Comparison of ENCODE assay signal across 11 mouse cellular contexts in genomic region chr6:23122934-23123333, GRCm38 (mm10). TPM values are rescaled to one million over a fixed set of nuclear protein-coding genes. Genes with fewer than 3 reads are reported as not detected.
A peak's percentile ranks its signal among the peaks of the same experiment; 100 is the strongest.
DNase-seq lines count a peak whose midpoint lies in the region; ATAC-seq lines count a peak whose summit lies in the region.
"Had no signal": no experiment of that assay in that cellular context is flagged by ENCODE, and none has a peak within 500 bp of the region (broad histone marks: within the 10 kb centered on the region; RNA-seq: fewer than 3 reads in every experiment).

No protein-coding gene starts in this region.

- no peaks in the 10 kb centered on the region for H3K36me3 ChIP-seq in hindbrain, embryonic 10.5 days
- no peaks in the 10 kb centered on the region for H3K36me3 ChIP-seq in hindbrain, embryonic 14.5 days (replicated peaks; ENCODE audit: control insufficient read depth, insufficient read depth)
- no peaks in the 10 kb centered on the region for H3K36me3 ChIP-seq in forebrain, embryonic 13.5 days (ENCODE audit: poor library complexity, severe bottlenecking)

- no peaks in the 10 kb centered on the region for H3K9me3 ChIP-seq in hindbrain, embryonic 10.5 days
- no peaks in the 10 kb centered on the region for H3K9me3 ChIP-seq in hindbrain, embryonic 14.5 days (ENCODE audit: control insufficient read depth, low read length)
- H3K9me3 ChIP-seq in forebrain, embryonic 13.5 days (replicated peaks): no peaks in the 10 kb centered on the region

- no peak for ATAC-seq in hindbrain, embryonic 14.5 days (ENCODE audit: low FRiP score)
- ATAC-seq in forebrain, embryonic 13.5 days: no peak
- ATAC-seq: midbrain, embryonic 16.5 days had no signal

- no peaks in the 10 kb centered on the region for H3K27me3 ChIP-seq in hindbrain, embryonic 10.5 days (ENCODE audit: insufficient read depth, poor library complexity, severe bottlenecking)
- no peaks in the 10 kb centered on the region for H3K27me3 ChIP-seq in hindbrain, embryonic 14.5 days (ENCODE audit: control insufficient read depth, insufficient read depth, low read length)
- H3K27me3 ChIP-seq in forebrain, embryonic 13.5 days: no peaks in the 10 kb centered on the region

- H3K4me2 ChIP-seq in hindbrain, embryonic 14.5 days (replicated peaks): no peak overlapping the region
- H3K4me2 ChIP-seq in forebrain, embryonic 13.5 days: no peak overlapping the region

- peak; percentile 8 for DNase-seq in hindbrain, embryonic 10.5 days (ENCODE audit: low spot score)
- DNase-seq in hindbrain, embryonic 14.5 days (ENCODE audit: low spot score): no peak
- DNase-seq in lung, postnatal 10 days: peak; percentile 21
- no peak for DNase-seq in lung, postnatal 25 days (ENCODE audit: low spot score)
- peak; percentile 24 for DNase-seq in NIH3T3 (ENCODE audit: low read depth)
- peak; percentile 17 for DNase-seq in forelimb bud, embryonic 11.5 days (ENCODE audit: low read depth, low spot score)
- no peak for DNase-seq in right cerebral cortex, postnatal 10 days (ENCODE audit: low spot score in 2 of 2)
- DNase-seq: gastrocnemius, adult 2 months; kidney, postnatal 25 days had no signal

- no peaks in the 10 kb centered on the region for H3K4me1 ChIP-seq in hindbrain, embryonic 10.5 days (replicated peaks)
- H3K4me1 ChIP-seq in hindbrain, embryonic 14.5 days (replicated peaks; ENCODE audit: control insufficient read depth, insufficient read depth, low read length): no peaks in the 10 kb centered on the region
- no peaks in the 10 kb centered on the region for H3K4me1 ChIP-seq in forebrain, embryonic 13.5 days

- no peak overlapping the region for H3K27ac ChIP-seq in hindbrain, embryonic 10.5 days
- no peak overlapping the region for H3K27ac ChIP-seq in hindbrain, embryonic 14.5 days
- H3K27ac ChIP-seq in forebrain, embryonic 13.5 days: no peak overlapping the region
- H3K27ac ChIP-seq: gastrocnemius, adult 2 months had no signal

- 47% methylated on average over 3 of the region's 3 CpGs for WGBS in hindbrain, embryonic 10.5 days
- 44% methylated on average over 3 of the region's 3 CpGs for WGBS in hindbrain, embryonic 14.5 days
- 34% methylated on average over 3 of the region's 3 CpGs for WGBS in forebrain, embryonic 13.5 days

- no peak overlapping the region for H3K4me3 ChIP-seq in hindbrain, embryonic 10.5 days
- H3K4me3 ChIP-seq in hindbrain, embryonic 14.5 days (replicated peaks; ENCODE audit: low read length): no peak overlapping the region
- no peak overlapping the region for H3K4me3 ChIP-seq in forebrain, embryonic 13.5 days
- H3K4me3 ChIP-seq: gastrocnemius, adult 2 months had no signal

- H3K9ac ChIP-seq in hindbrain, embryonic 14.5 days: no peak overlapping the region
- H3K9ac ChIP-seq in forebrain, embryonic 13.5 days: no peak overlapping the region

RNA-seq across cellular contexts. Expression of gene Aass, which starts 9.9 kb away (rescaled TPM):
- polyA plus RNA-seq in hindbrain, embryonic 10.5 days (2016; fragmentation: Nextera tagmentation; extraction: Ambion mirVana): 1.6 and 1.7 TPM in 2 replicates
- polyA plus RNA-seq in hindbrain, embryonic 14.5 days (2014; fragmentation: Nextera tagmentation; extraction: Ambion mirVana): 0.60 and 0.74 TPM in 2 replicates
- 0.90 and 1.1 TPM in 2 replicates for polyA plus RNA-seq in forebrain, embryonic 13.5 days (2015; fragmentation: Nextera tagmentation; extraction: Ambion mirVana)

Comparison
In these comparisons a context has a peak if more than half of its experiments do, and no peak if none do; other contexts are left out.
1. DNase-seq: peak in hindbrain, embryonic 10.5 days (single experiment), lung, postnatal 10 days (single experiment), NIH3T3 (single experiment) and forelimb bud, embryonic 11.5 days (single experiment); none in hindbrain, embryonic 14.5 days (single experiment), lung, postnatal 25 days (single experiment) and right cerebral cortex, postnatal 10 days (0 of 2).